Mouse (Mus musculus): ENCODE data around the gene Ccdc194.

Ccdc194 gene

GRCm38 (mm10) chr8:71476099-71476940, 49.2 kb downstream of the Ccdc194 start:
- peak; percentile 91 for DNase-seq (ENCODE audit: low read depth, low spot score)

GRCm38 (mm10) chr8:71475702-71476075, 49.8 kb downstream of the Ccdc194 start:
- DNase-seq (ENCODE audit: low read depth, low spot score): peak; percentile 36

GRCm38 (mm10) chr8:71474785-71475701, 50.5 kb downstream of the Ccdc194 start:
- no peak for DNase-seq (ENCODE audit: low read depth, low spot score)

- DNase-seq (ENCODE audit: low read depth, low spot score): no peak
Measured at GRCm38 (mm10) chr8:71474344-71474743, 51.2 kb downstream of the Ccdc194 start.

- DNase-seq (ENCODE audit: low read depth, low spot score): no peak
Measured at GRCm38 (mm10) chr8:71472601-71473386, 52.7 kb downstream of the Ccdc194 start.

- no peak for DNase-seq (ENCODE audit: low read depth, low spot score)
Measured at GRCm38 (mm10) chr8:71471861-71472260, 53.6 kb downstream of the Ccdc194 start.

- DNase-seq (ENCODE audit: low read depth, low spot score): no peak
Measured at GRCm38 (mm10) chr8:71470913-71471255, 54.6 kb downstream of the Ccdc194 start.

- DNase-seq (ENCODE audit: low read depth, low spot score): no peak
Measured at GRCm38 (mm10) chr8:71470146-71470912, 55.2 kb downstream of the Ccdc194 start.
